Mouse (Mus musculus): Measurements from ENCODE around the gene Nin. TPM values are rescaled to one million over a fixed set of nuclear protein-coding genes. Genes with fewer than 3 reads are reported as not detected.

Nin gene
- total RNA-seq, 2 experiments from 2014 or later = 53.1 to 56.4 TPM

- DNase-seq (ENCODE audit: low spot score in 2 of 2) = no peak
- intact Hi-C loops (cut with DNase I) = no loop called here
Measured at GRCm38 (mm10) chr12:70093266-70093893, 20.1 kb downstream of the Nin start.

GRCm38 (mm10) chr12:70088297-70088696 is 25.2 kb downstream of the Nin start:
- DNase-seq (ENCODE audit: low spot score in 2 of 2) = no peak
- intact Hi-C loops (cut with DNase I) = no loop called here

GRCm38 (mm10) chr12:70085351-70085750 is 28.2 kb downstream of the Nin start:
- no peak for DNase-seq (ENCODE audit: low spot score in 2 of 2)
- intact Hi-C loops (cut with DNase I) = no loop called here

- intact Hi-C loops (cut with DNase I) = no loop called here
- no peak for DNase-seq (ENCODE audit: low spot score in 2 of 2)
Measured at GRCm38 (mm10) chr12:70084198-70084597, 29.3 kb downstream of the Nin start.

- DNase-seq (ENCODE audit: low spot score in 2 of 2) = no peak
- intact Hi-C loops (cut with DNase I) = no loop called here
Measured at GRCm38 (mm10) chr12:70083737-70084136, 29.8 kb downstream of the Nin start.

- intact Hi-C loops (cut with DNase I) = no loop called here
- no peak for DNase-seq (ENCODE audit: low spot score in 2 of 2)
Measured at GRCm38 (mm10) chr12:70082935-70083532, 30.5 kb downstream of the Nin start.

- intact Hi-C loops (cut with DNase I) = no loop called here
- DNase-seq (ENCODE audit: low spot score in 2 of 2) = no peak
Measured at GRCm38 (mm10) chr12:70082485-70082884, 31.0 kb downstream of the Nin start.

GRCm38 (mm10) chr12:70078471-70079025 is 35.0 kb downstream of the Nin start:
- no peak for DNase-seq (ENCODE audit: low spot score in 2 of 2)
- intact Hi-C loops (cut with DNase I) = no loop called here

GRCm38 (mm10) chr12:70076493-70076892 is 37.0 kb downstream of the Nin start:
- intact Hi-C loops (cut with DNase I) = loop anchor here (2.0 kb wide), 1 partner anchor 34 kb away; no protein-coding TSS in a partner anchor

GRCm38 (mm10) chr12:70075001-70075400 is 38.5 kb downstream of the Nin start:
- DNase-seq (ENCODE audit: low spot score in 2 of 2) = no peak
- intact Hi-C loops (cut with DNase I) = no loop called here

More at GRCm38 (mm10) chr12:70076493-70076892, 37.0 kb downstream of the Nin start:
- peak; percentile 53 to 82 for DNase-seq (ENCODE audit: low spot score in 2 of 2)

- intact Hi-C loops (cut with DNase I) = no loop called here
- peak in 1 of 2 experiments; percentile 25 for DNase-seq (ENCODE audit: low spot score in 2 of 2)
Measured at GRCm38 (mm10) chr12:70070888-70071287, 42.6 kb downstream of the Nin start.

- intact Hi-C loops (cut with DNase I) = no loop called here
- DNase-seq (ENCODE audit: low spot score in 2 of 2) = no peak
Measured at GRCm38 (mm10) chr12:70070306-70070705, 43.2 kb downstream of the Nin start.

GRCm38 (mm10) chr12:70068647-70069257 is 44.8 kb downstream of the Nin start:
- no peak for DNase-seq (ENCODE audit: low spot score in 2 of 2)
- intact Hi-C loops (cut with DNase I) = loop anchor here (10.0 kb wide), 1 partner anchor 334 kb away; no protein-coding TSS in a partner anchor

GRCm38 (mm10) chr12:70067849-70068248 is 45.7 kb downstream of the Nin start:
- intact Hi-C loops (cut with DNase I) = loop anchor here (10.0 kb wide), 1 partner anchor 333 kb away; no protein-coding TSS in a partner anchor
- DNase-seq (ENCODE audit: low spot score in 2 of 2) = peak; percentile 55 to 76

- intact Hi-C loops (cut with DNase I) = loop anchor here (5.0 to 10.0 kb wide), 3 partner anchors 85 to 327 kb away; no protein-coding TSS in a partner anchor
- peak; percentile 55 to 71 for DNase-seq (ENCODE audit: low spot score in 2 of 2)
Measured at GRCm38 (mm10) chr12:70062114-70062513, 51.4 kb downstream of the Nin start.

GRCm38 (mm10) chr12:70058956-70059851 is 54.3 kb downstream of the Nin start:
- intact Hi-C loops (cut with DNase I) = no loop called here
- DNase-seq (ENCODE audit: low spot score in 2 of 2) = no peak

GRCm38 (mm10) chr12:70050699-70051098 is 62.8 kb downstream of the Nin start:
- DNase-seq (ENCODE audit: low spot score in 2 of 2) = no peak
- intact Hi-C loops (cut with DNase I) = loop anchor here (5.0 kb wide), 1 partner anchor 68 kb away; no protein-coding TSS in a partner anchor

- DNase-seq (ENCODE audit: low spot score in 2 of 2) = no peak
- intact Hi-C loops (cut with DNase I) = no loop called here
Measured at GRCm38 (mm10) chr12:70048741-70049140, 64.8 kb downstream of the Nin start.

- no peak for DNase-seq (ENCODE audit: low spot score in 2 of 2)
- intact Hi-C loops (cut with DNase I) = no loop called here
Measured at GRCm38 (mm10) chr12:70047281-70047680, 66.2 kb downstream of the Nin start.
